Mouse (Mus musculus) ES-Bruce4 (cell line): Measurements from ENCODE around the gene Tmx2.

Experiments
- CTCF ChIP-seq: IDR thresholded peaks from one replicate; pipeline ENCODE4 v1.8.1; 2011; ENCODE audit warnings: low read depth, low read length
- EP300 ChIP-seq: IDR thresholded peaks from 2 replicates; pipeline ENCODE4 v1.6.1; 2011; ENCODE audit warnings: low read depth, low read length; ENCODE audit not compliant: insufficient read depth
- POLR2A ChIP-seq: IDR thresholded peaks from one replicate; pipeline ENCODE4 v1.8.1; 2011; ENCODE audit warnings: low read length; ENCODE audit not compliant: insufficient read depth

DNA sequence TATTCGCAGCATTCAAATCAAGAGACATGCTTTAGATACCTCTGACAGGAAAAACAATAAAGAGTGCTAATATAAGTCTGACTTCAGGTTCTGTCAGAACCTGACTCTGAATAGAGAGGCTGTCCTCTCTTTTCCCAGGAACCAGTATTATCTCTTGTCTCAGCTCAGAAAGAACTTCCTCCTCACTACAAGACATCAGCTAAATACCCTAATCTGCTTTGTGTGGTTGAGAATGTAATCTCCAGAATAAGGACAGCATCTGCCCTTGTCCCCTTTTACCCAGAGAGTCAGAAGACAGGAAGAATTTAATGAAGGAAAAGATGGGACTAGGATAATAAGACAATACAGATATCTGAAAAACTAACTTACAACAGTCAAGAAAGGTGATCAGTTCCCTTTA, 24.6 kb upstream of the Tmx2 start:
- no peak for TF ChIP-seq CTCF
- TF ChIP-seq EP300: no peak
- no peak for TF ChIP-seq POLR2A
